In the genomic region with DNA sequence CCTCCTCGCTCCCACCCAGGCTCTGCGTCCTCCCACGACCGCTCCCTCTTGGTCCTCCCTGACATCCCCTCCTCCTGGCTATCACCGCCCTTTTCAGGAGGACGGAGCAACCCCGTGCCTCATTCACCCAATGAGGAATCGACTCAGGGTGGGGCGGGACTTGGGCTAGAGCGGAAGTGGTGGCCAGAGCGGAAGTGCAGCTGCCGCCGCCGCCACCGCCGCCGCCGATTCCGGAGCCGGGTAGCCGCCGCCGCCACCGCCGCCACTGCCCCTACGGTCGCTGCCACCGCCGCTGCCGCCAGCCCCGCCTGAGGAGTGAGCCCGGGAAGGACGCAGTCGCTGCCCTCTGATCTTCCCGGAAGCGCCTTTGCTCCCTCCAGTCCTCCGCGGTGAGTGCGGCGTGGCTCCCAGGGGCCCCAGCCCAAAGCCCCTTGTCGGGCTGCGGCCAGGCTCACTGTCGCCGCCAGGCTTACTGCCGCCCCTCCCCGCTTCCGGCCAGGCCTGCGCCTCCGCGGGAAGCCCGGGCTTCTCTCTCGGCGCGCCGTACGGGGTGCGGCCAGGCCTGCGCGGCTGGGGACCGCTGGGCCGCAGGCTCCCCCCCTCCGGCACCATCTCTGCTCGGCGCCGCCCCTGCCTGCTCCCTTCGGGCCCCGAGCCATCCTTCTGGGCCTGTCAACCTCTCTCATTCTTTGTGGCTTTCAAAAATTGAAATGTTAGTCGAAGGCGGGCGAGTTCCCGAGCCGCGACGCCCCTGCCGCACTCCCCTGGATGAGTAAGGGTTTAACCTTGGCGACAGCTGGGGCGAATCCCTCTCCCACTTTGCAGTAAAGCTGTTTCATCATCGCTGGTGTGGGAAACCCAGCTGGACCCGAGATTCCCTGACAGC, we compare ENCODE assay signal across 8 mouse cellular contexts. TPM values are rescaled to one million over a fixed set of nuclear protein-coding genes. Genes with fewer than 3 reads are reported as not detected.
DNase-seq lines count a peak whose midpoint lies in the region; ATAC-seq lines count a peak whose summit lies in the region.

No protein-coding gene starts in this region.

- peak overlapping the region; percentile 87 for H3K4me3 ChIP-seq in hindbrain, embryonic 16.5 days (ENCODE audit: low read length)
- peak overlapping the region; percentile 99 for H3K4me3 ChIP-seq in megakaryocyte, embryonic 14.5 days (replicated peaks)

- under 1% methylated on average over 63 of the region's 79 CpGs for WGBS in hindbrain, embryonic 16.5 days

- H3K27ac ChIP-seq in hindbrain, embryonic 16.5 days (ENCODE audit: low read depth, low read length), result peak overlapping the region; percentile 91

- H3K9ac ChIP-seq in hindbrain, embryonic 16.5 days (ENCODE audit: low read depth, low read length), result peak overlapping the region; percentile 99

- ATAC-seq in hindbrain, embryonic 16.5 days, result peak; percentile 100

- peak overlapping the region; percentile 72 for H3K4me2 ChIP-seq in hindbrain, embryonic 16.5 days (ENCODE audit: low read length)

- peaks cover 26% of the 10 kb centered on the region for H3K4me1 ChIP-seq in hindbrain, embryonic 16.5 days (ENCODE audit: control insufficient read depth, insufficient read depth, low read depth, low read length)
- peaks cover 56% of the 10 kb centered on the region for H3K4me1 ChIP-seq in megakaryocyte, embryonic 14.5 days

- H3K27me3 ChIP-seq in hindbrain, embryonic 16.5 days (replicated peaks; ENCODE audit: control insufficient read depth, insufficient read depth, low read length), result no peaks in the 10 kb centered on the region
- no peaks in the 10 kb centered on the region for H3K27me3 ChIP-seq in megakaryocyte, embryonic 14.5 days (replicated peaks)

- DNase-seq in adipocyte (ENCODE audit: low spot score), result peak; percentile 98
- DNase-seq in cerebellum, postnatal 4 days (ENCODE audit: low spot score in 2 of 2), result peak; percentile 79 to 91
- DNase-seq in frontal cortex, postnatal 36 days (ENCODE audit: low spot score in 2 of 2), result peak; percentile 91 to 92
- peak; percentile 31 to 89 for DNase-seq in left cerebral cortex, adult 9 months (ENCODE audit: low spot score in 2 of 2)
- peak; percentile 93 for DNase-seq in right cerebral cortex, adult 2 months (ENCODE audit: low spot score in 2 of 2)
- peak; percentile 88 to 95 for DNase-seq in urinary bladder, postnatal 36 days (ENCODE audit: low spot score in 2 of 2)

- H3K36me3 ChIP-seq in hindbrain, embryonic 16.5 days (ENCODE audit: control insufficient read depth, insufficient read depth, low read length), result 0 out of 2 replicates have a peak, but pooled peaks cover 2% of the 10 kb centered on the region
- peaks cover 28% of the 10 kb centered on the region for H3K36me3 ChIP-seq in megakaryocyte, embryonic 14.5 days (replicated peaks; ENCODE audit: low read length)

- peaks cover 2% of the 10 kb centered on the region; the same call in 1 of the 2 replicates for H3K9me3 ChIP-seq in hindbrain, embryonic 16.5 days (ENCODE audit: control insufficient read depth, low read length)
- no peaks in the 10 kb centered on the region; the same call in 1 of the 2 replicates for H3K9me3 ChIP-seq in megakaryocyte, embryonic 14.5 days

RNA-seq across cellular contexts. Expression of gene Ywhab, which starts 0.5 kb away (rescaled TPM):
- polyA plus RNA-seq in hindbrain, embryonic 16.5 days (2015; fragmentation: Nextera tagmentation; extraction: Ambion mirVana), result 507 and 529 TPM in 2 replicates
- polyA plus RNA-seq in megakaryocyte, embryonic 14.5 days (2012; ENCODE audit: insufficient read depth, low replicate concordance), result 18.6 and 40.5 TPM in 2 replicates

RNA-seq across cellular contexts. Expression of gene Pabpc1l, which starts 30.0 kb away (rescaled TPM):
- 0.90 and 2.1 TPM in 2 replicates for polyA plus RNA-seq in hindbrain, embryonic 16.5 days (2015; fragmentation: Nextera tagmentation; extraction: Ambion mirVana)
- not detected in 2 replicates for polyA plus RNA-seq in megakaryocyte, embryonic 14.5 days (2012; ENCODE audit: insufficient read depth, low replicate concordance)

Comparison
In these comparisons a context has a peak if more than half of its experiments do, and no peak if none do; other contexts are left out.
1. Peak in every context shown above with its lines: DNase-seq, ATAC-seq, H3K4me3 ChIP-seq and H3K27ac ChIP-seq.
2. RNA of gene Ywhab, which starts 0.5 kb away (polyA plus RNA-seq): 507 to 529 TPM in hindbrain, embryonic 16.5 days; 18.6 to 40.5 TPM in megakaryocyte, embryonic 14.5 days; every median in the first group is over 10 times any median in the second.